Mouse (Mus musculus) kidney, embryonic 14.5 days (tissue): ENCODE measurements around the gene Sun1. TPM values are rescaled to one million over a fixed set of nuclear protein-coding genes. Genes with fewer than 3 reads are reported as not detected.

Experiments used
- ATAC-seq: fragments of 200-750 bp; cut with Nextera tagmentation; 2 replicates; pipeline ENCODE4 v1.8.0; 2017; ENCODE audit warnings: moderate number of reproducible peaks, mild to moderate bottlenecking, moderate TSS enrichment, moderate library complexity; ENCODE audit not compliant: low FRiP score, low TSS enrichment
- H3K27ac ChIP-seq: fragments of 300-500 bp; sonication (generic); 2 replicates; pipeline ENCODE4 v1.5.1; 2014; ENCODE audit warnings: low read depth, mild to moderate bottlenecking, low read length, moderate library complexity, mixed read lengths
- H3K27me3 ChIP-seq: fragments of 300-500 bp; sonication (generic); 2 replicates; pipeline ENCODE4 v1.6.1; 2014; ENCODE audit warnings: mild to moderate bottlenecking, low read length; ENCODE audit not compliant: control insufficient read depth, insufficient read depth
- H3K36me3 ChIP-seq: fragments of 300-500 bp; sonication (generic); 2 replicates; pipeline ENCODE4 v1.6.1; 2014; ENCODE audit warnings: low read length, mixed read lengths; ENCODE audit not compliant: control insufficient read depth, insufficient read depth
- H3K4me1 ChIP-seq: fragments of 300-500 bp; sonication (generic); 2 replicates; pipeline ENCODE4 v1.6.1; 2014; ENCODE audit warnings: low read length, mixed read lengths; ENCODE audit not compliant: control insufficient read depth, insufficient read depth
- H3K4me2 ChIP-seq: fragments of 300-500 bp; sonication (generic); replicated peaks from 2 replicates; pipeline ENCODE4 v1.6.1; 2014; ENCODE audit warnings: low read depth, mild to moderate bottlenecking, low read length
- H3K4me3 ChIP-seq: fragments of 300-500 bp; sonication (generic); 2 replicates; pipeline ENCODE4 v1.5.1; 2014; ENCODE audit warnings: mild to moderate bottlenecking, low read length
- H3K9ac ChIP-seq: fragments of 300-500 bp; sonication (generic); 2 replicates; pipeline ENCODE4 v1.6.1; 2014; ENCODE audit warnings: low read depth, mild to moderate bottlenecking, low read length, moderate library complexity
- H3K9me3 ChIP-seq: fragments of 300-500 bp; sonication (generic); 2 replicates; pipeline ENCODE4 v1.6.1; 2016; ENCODE audit warnings: low read length; ENCODE audit not compliant: control insufficient read depth
- WGBS: fragments of 180-500 bp; shearing (Covaris S2); extraction: QIAGEN DNeasy Blood & Tissue Kit; methylation state at CpG from one replicate; pipeline ENCODE4 v1.1.7; 2014; 5-methylcytosine and 5-hydroxymethylcytosine counted together
- polyA plus RNA-seq: library from polyadenylated mRNA; unstranded; fragments of >200 nt; fragmentation: Nextera tagmentation; extraction: Ambion mirVana; gene quantifications from 2 replicates; pipeline ENCODE4 v1.2.1, GENCODE M21; 2014

Sun1 gene
- polyA plus RNA-seq, 1 experiment from 2014 or later, result 59.5 TPM

DNA sequence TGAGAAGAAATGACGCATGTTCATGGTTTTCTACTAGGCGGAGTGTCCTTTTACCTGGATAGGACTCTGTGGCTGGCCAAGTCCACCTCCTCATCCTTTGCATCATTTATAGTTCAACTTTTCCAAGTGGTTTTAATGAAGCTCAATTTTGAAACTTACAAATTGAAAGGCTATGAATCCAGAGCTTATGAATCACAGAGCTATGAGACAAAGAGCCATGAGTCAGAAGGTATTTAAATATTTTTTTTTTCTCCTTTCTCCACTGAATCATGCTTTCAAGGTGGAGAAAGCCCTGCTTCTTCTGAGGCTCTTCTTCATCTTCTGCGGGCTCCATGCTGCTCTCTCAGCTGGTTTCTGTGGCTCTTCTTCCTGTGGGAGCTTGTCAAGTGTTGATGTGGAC is 29.3 kb downstream of the Sun1 start:
- no peak for ATAC-seq
- peaks cover 73% of the 10 kb centered on the region for H3K36me3 ChIP-seq
- WGBS, result 95% methylated on average over 3 of the region's 3 CpGs

DNA sequence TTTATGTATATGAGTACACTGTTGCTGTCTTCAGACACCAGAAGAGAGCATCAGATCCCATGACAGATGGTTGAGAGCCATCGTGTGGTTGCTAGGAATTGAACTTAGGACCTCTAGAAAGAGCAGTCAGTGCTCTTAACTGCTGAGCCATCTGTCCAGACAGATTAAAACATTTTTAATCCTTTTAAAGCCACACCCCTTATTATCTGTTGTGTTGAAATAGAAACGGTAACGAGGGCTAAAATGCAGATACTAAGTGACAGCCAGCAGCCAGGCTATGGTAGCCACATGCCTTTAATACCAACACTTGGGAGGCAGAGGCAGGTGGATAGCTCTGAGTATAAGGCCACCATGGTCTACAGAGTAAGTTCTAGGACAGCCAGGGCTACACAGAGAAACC is 31.6 kb downstream of the Sun1 start:
- WGBS, result 96% methylated on average over 3 of the region's 3 CpGs
- no peak for ATAC-seq

More for the DNA sequence above, 29.3 kb downstream of the Sun1 start:
- no peak overlapping the region for H3K27ac ChIP-seq
- H3K4me2 ChIP-seq, result no peak overlapping the region
- H3K4me3 ChIP-seq, result no peak overlapping the region
- no peaks in the 10 kb centered on the region for H3K9me3 ChIP-seq
- no peaks in the 10 kb centered on the region for H3K27me3 ChIP-seq
- H3K4me1 ChIP-seq, result no peaks in the 10 kb centered on the region
- no peak overlapping the region for H3K9ac ChIP-seq

DNA sequence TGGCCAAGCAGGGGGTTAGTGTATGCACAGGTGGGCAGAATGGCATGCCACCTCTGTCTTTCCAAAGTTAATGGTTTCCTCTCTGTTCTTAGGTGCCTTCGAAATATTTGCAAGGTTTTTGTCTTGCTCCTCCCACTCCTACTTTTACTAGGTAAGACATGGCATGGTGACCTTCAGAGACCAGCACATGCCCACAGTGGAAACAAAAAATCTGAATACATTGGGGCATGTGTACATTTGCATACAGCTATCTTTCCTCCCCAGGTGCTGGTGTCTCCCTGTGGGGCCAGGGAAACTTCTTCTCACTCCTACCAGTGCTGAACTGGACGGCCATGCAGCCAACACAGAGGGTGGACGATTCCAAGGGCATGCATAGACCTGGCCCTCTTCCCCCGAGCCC is 34.0 kb downstream of the Sun1 start:
- no peak overlapping the region for H3K4me3 ChIP-seq
- WGBS, result 94% methylated on average over 4 of the region's 4 CpGs
- no peaks in the 10 kb centered on the region for H3K27me3 ChIP-seq
- ATAC-seq, result no peak
- no peaks in the 10 kb centered on the region for H3K9me3 ChIP-seq
- H3K27ac ChIP-seq, result no peak overlapping the region
- no peak overlapping the region for H3K9ac ChIP-seq
- no peak overlapping the region for H3K4me2 ChIP-seq
- peaks cover 79% of the 10 kb centered on the region for H3K36me3 ChIP-seq
- H3K4me1 ChIP-seq, result no peaks in the 10 kb centered on the region

More for the DNA sequence above, 31.6 kb downstream of the Sun1 start:
- Histone ChIP-seq H3K27me3 (no peaks in the 10 kb centered on the region), H3K4me3 (no peak overlapping the region), H3K9me3 (no peaks in the 10 kb centered on the region), H3K9ac (no peak overlapping the region), H3K36me3 (peaks cover 75% of the 10 kb centered on the region), H3K4me2 (no peak overlapping the region), H3K27ac (no peak overlapping the region), H3K4me1 (no peaks in the 10 kb centered on the region)

DNA sequence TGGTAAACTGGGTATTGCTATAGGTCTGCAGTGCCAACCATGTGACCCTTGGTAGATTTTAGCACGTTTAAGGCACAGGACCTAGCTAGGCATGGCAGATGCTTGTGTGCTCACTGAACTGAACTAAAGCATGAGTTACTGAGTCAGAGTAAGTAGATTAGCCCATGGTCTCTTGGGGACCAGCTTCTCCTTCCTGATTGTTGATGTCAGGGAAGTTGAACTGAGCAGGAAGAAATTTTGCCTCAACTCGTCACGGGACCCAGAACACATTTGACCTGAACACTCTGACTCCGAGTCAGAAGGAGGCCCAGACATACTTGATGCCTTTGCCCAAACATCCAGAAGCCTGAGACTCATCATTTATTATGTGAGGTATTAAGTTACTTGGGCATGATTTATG is 37.0 kb downstream of the Sun1 start:
- Histone ChIP-seq H3K9me3 (no peaks in the 10 kb centered on the region), H3K4me2 (no peak overlapping the region), H3K27me3 (no peaks in the 10 kb centered on the region), H3K9ac (no peak overlapping the region), H3K36me3 (peaks cover 91% of the 10 kb centered on the region), H3K27ac (no peak overlapping the region), H3K4me1 (no peaks in the 10 kb centered on the region), H3K4me3 (no peak overlapping the region)
- 35% methylated on average over 4 of the region's 4 CpGs for WGBS
- ATAC-seq, result no peak

DNA sequence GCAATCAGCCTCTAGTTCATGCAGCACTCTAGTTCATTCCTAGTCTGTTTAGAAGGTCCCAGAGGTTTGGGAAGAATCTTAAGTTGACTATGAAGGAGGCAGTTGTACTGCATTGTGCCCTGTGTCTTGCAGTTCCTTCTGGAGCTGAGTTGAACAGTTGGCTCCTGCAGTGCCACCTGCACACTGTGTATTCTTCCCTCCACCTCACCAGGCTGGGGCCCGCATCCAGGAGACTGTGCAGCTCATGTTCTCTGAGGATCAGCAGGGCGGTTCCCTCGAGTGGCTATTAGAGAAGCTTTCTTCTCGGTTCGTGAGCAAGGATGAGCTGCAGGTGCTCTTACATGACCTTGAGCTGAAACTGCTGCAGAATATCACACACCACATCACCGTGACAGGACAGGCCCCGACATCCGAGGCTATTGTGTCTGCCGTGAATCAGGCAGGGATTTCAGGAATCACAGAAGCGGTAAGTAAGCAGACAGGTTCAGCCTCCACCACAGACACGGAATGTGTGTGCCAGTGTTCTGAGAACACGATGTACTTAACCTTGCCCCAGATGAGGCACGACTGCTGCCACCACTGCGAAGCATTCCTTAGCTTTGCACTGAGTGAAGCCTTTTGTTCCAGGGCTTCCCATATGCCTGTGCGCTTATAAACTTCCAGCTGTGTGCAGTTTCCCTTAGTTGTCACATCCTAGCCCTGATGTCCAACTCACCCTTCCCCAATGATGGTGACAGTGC is 40.8 kb downstream of the Sun1 start:
- no peaks in the 10 kb centered on the region for H3K9me3 ChIP-seq
- H3K27ac ChIP-seq, result no peak overlapping the region
- no peak overlapping the region for H3K4me3 ChIP-seq
- H3K4me2 ChIP-seq, result no peak overlapping the region
- H3K9ac ChIP-seq, result no peak overlapping the region
- H3K36me3 ChIP-seq, result peaks cover 93% of the 10 kb centered on the region
- no peaks in the 10 kb centered on the region for H3K27me3 ChIP-seq
- H3K4me1 ChIP-seq, result no peaks in the 10 kb centered on the region
- 64% methylated on average over 15 of the region's 15 CpGs for WGBS
- ATAC-seq, result no peak

DNA sequence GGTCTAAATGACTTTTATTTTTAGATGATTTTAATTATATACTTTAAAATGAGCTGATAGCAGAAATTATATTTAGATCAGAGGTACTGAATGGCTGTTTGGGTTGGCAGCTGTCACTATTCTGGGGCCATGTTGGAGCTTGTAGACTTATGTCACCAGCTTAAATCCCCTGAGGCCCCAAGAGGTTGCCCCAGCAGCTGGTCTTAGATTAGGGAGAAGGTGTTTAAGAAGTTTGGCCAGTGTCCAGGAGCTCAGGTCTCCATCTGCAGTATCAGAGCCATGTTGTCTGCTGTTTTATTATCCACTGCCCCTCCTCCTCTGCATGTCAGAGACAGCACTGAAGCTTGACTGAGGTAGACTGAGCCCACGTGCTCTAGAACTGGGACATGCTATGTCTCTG is 42.9 kb downstream of the Sun1 start:
- Histone ChIP-seq H3K4me2 (no peak overlapping the region), H3K4me3 (no peak overlapping the region), H3K4me1 (no peaks in the 10 kb centered on the region), H3K9me3 (no peaks in the 10 kb centered on the region), H3K9ac (no peak overlapping the region), H3K27ac (no peak overlapping the region), H3K27me3 (no peaks in the 10 kb centered on the region), H3K36me3 (peaks cover 94% of the 10 kb centered on the region)
- ATAC-seq, result no peak
- WGBS, result 68% methylated on average over 1 of the region's 1 CpGs

DNA sequence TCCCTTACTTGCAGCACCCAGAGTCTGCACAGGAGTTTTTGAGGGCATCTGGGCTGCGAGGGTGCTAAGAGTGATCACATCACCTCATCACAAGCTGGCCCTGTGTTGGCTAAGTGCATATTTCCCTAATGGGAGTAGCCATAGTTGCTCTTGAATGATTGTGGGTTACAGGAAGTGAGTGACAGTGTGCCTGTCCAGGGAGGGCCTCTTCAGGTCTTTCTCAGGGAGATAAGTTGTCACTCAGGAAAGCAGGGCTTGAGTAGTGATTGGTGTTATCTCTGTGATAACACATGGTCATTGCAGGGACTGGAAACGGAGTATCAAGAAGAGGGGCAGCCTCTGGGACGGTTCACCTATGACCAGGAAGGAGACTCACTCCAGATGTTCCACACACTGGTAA is 47.3 kb downstream of the Sun1 start:
- Histone ChIP-seq H3K9ac (no peak overlapping the region), H3K27ac (no peak overlapping the region), H3K4me3 (no peak overlapping the region), H3K4me1 (peaks cover 4% of the 10 kb centered on the region; the same call in 1 of the 2 replicates), H3K36me3 (peaks cover 72% of the 10 kb centered on the region), H3K9me3 (no peaks in the 10 kb centered on the region), H3K4me2 (no peak overlapping the region), H3K27me3 (no peaks in the 10 kb centered on the region)
- no peak for ATAC-seq
- WGBS, result 91% methylated on average over 3 of the region's 3 CpGs

DNA sequence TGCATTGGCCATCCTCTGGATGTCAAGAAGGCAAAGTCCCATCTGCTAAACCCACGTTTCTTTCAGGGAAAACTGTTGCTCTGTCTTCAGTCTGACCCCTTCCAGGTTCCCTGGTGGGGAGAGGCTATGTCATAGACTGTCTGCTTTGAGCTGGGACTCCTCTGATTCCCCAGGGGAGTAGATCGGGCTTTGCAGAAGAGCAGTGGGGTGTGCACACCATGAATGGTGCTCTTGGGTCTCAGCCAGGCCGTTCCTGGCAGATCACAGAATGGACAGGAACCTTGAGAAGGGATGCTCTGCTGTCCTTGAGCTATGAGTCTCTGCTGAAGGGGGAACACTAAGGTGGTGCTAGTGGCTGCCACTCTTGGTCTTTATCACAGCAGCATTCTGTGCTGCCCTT is 48.4 kb downstream of the Sun1 start:
- Histone ChIP-seq H3K36me3 (peaks cover 63% of the 10 kb centered on the region), H3K27ac (no peak overlapping the region)

DNA sequence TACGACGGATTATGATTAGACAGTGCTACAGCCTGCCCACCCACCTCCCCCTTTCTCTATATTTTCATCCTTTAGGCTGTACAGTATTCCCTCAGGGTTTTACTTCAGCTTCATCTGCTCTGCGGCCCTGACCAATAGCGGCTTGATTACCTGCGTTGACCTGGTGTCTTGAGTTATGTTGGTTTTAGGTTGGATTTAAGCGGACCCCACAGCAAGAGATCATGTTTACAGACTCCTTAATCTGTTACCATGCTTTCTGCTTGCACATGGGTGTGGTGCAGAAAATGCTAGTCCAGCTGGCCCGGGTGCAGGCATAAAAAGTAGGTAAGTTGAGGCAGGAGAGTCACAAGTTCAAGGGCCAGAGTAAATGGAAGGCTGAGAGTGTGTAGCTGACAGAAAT is 50.8 kb downstream of the Sun1 start:
- Histone ChIP-seq H3K27ac (0 out of 2 replicates have a peak overlapping the region, but pooled peaks have one; percentile 68), H3K9me3 (no peaks in the 10 kb centered on the region), H3K4me1 (peaks cover 18% of the 10 kb centered on the region; the same call in 1 of the 2 replicates), H3K4me3 (peak overlapping the region; percentile 67), H3K4me2 (peak overlapping the region; percentile 81), H3K27me3 (no peaks in the 10 kb centered on the region), H3K9ac (no peak overlapping the region; the same call in 1 of the 2 replicates), H3K36me3 (peaks cover 40% of the 10 kb centered on the region)
- no peak for ATAC-seq
- 73% methylated on average over 7 of the region's 7 CpGs for WGBS

More for the DNA sequence above, 48.4 kb downstream of the Sun1 start:
- no peaks in the 10 kb centered on the region for H3K27me3 ChIP-seq
- no peak overlapping the region for H3K4me2 ChIP-seq
- H3K4me3 ChIP-seq, result no peak overlapping the region
- no peak overlapping the region for H3K9ac ChIP-seq
- H3K9me3 ChIP-seq, result no peaks in the 10 kb centered on the region
- 89% methylated on average over 3 of the region's 3 CpGs for WGBS
- ATAC-seq, result no peak
- H3K4me1 ChIP-seq, result peaks cover 9% of the 10 kb centered on the region; the same call in 1 of the 2 replicates
